Mouse (Mus musculus) stomach, postnatal 0 days (tissue): ENCODE data around the gene Plekho2. TPM values are rescaled to one million over a fixed set of nuclear protein-coding genes. Genes with fewer than 3 reads are reported as not detected.
A peak's percentile ranks its signal among the peaks of the same experiment; 100 is the strongest.

Experiments used
- ATAC-seq: fragments of 200-750 bp; cut with Nextera tagmentation; 2 replicates; pipeline ENCODE4 v1.8.0; 2017; ENCODE audit not compliant: low FRiP score, low TSS enrichment
- DNase-seq: peaks from one replicate; pipeline ENCODE4 v3.0.0-alpha.2; 2016; ENCODE audit warnings: low spot score
- H3K27ac ChIP-seq: fragments of 300-500 bp; sonication (generic); replicated peaks from 2 replicates; pipeline ENCODE4 v1.5.1; 2014; ENCODE audit warnings: mild to moderate bottlenecking, control low read depth
- H3K27me3 ChIP-seq: fragments of 300-500 bp; sonication (generic); 2 replicates; pipeline ENCODE4 v1.6.1; 2014; ENCODE audit warnings: low read length; ENCODE audit not compliant: control insufficient read depth, insufficient read depth
- H3K36me3 ChIP-seq: fragments of 300-500 bp; sonication (generic); 2 replicates; pipeline ENCODE4 v1.6.1; 2014; ENCODE audit warnings: low read length, mixed read lengths; ENCODE audit not compliant: control insufficient read depth, insufficient read depth
- H3K4me1 ChIP-seq: fragments of 300-500 bp; sonication (generic); replicated peaks from 2 replicates; pipeline ENCODE4 v1.6.1; 2014; ENCODE audit warnings: antibody characterized with exemption; ENCODE audit not compliant: control insufficient read depth, insufficient read depth
- H3K4me2 ChIP-seq: fragments of 300-500 bp; sonication (generic); replicated peaks from 2 replicates; pipeline ENCODE4 v1.6.1; 2014; ENCODE audit warnings: low read depth, mild to moderate bottlenecking, control low read depth, moderate library complexity
- H3K4me3 ChIP-seq: fragments of 300-500 bp; sonication (generic); 2 replicates; pipeline ENCODE4 v1.5.1; 2014; ENCODE audit warnings: low read depth, low read length, control low read depth
- H3K9ac ChIP-seq: fragments of 300-500 bp; sonication (generic); 2 replicates; pipeline ENCODE4 v1.6.1; 2014; ENCODE audit warnings: mild to moderate bottlenecking, low read length, control low read depth, mixed read lengths
- H3K9me3 ChIP-seq: fragments of 300-500 bp; sonication (generic); 2 replicates; pipeline ENCODE4 v1.6.1; 2016; ENCODE audit warnings: low read length; ENCODE audit not compliant: control insufficient read depth
- CTCF ChIP-seq: IDR thresholded peaks from 2 replicates; pipeline ENCODE4 v1.5.1; 2016; ENCODE audit warnings: antibody characterized with exemption, low read depth, mild to moderate bottlenecking, moderate library complexity
- EP300 ChIP-seq: optimal IDR thresholded peaks from 2 replicates; pipeline ENCODE3; 2016; ENCODE audit warnings: antibody characterized with exemption
- WGBS: fragments of 180-500 bp; shearing (Covaris S2); extraction: QIAGEN DNeasy Blood & Tissue Kit; methylation state at CpG from one replicate; pipeline ENCODE4 v1.1.7; 2014; 5-methylcytosine and 5-hydroxymethylcytosine counted together
- polyA plus RNA-seq: library from polyadenylated mRNA; unstranded; fragments of >200 nt; fragmentation: Nextera tagmentation; extraction: Ambion mirVana; gene quantifications from 2 replicates; pipeline ENCODE4 v1.2.1, GENCODE M21; 2015

Gene Plekho2
- polyA plus RNA-seq, 1 experiment from 2014 or later = 9.6 TPM

DNA sequence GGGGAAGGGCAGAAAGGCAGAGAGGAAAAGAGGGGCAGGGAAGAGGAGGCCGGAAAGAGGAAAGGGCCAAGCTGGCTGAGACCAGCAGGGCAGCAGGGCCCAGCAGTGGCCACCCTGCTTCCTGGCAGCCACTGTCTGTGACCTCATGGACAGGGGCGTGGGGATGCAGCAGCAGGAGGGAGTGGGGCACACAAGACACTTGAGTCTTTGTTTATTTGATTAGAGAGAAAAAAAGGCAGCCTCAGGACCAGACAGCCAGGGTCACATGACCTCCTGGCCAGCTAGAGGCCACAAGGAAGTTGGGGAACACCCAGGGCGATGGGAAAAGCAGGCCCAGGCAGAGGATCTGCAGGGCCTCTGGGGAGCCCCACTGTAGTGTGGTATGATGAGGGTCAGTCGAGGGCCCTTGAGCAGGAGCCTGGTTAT lies 17.7 kb downstream of the Plekho2 start:
- WGBS = 38% methylated on average over 4 of the region's 4 CpGs
- Histone ChIP-seq H3K4me1 (no peaks in the 10 kb centered on the region), H3K27me3 (no peaks in the 10 kb centered on the region), H3K4me3 (no peak overlapping the region), H3K36me3 (no peaks in the 10 kb centered on the region; the same call in 1 of the 2 replicates), H3K4me2 (no peak overlapping the region), H3K9ac (peak overlapping the region; percentile 8; the same call in 1 of the 2 replicates), H3K9me3 (no peaks in the 10 kb centered on the region), H3K27ac (peak overlapping the region; percentile 56)
- TF ChIP-seq CTCF (no peak), EP300 (no peak)
- DNase-seq (peak; percentile 33), ATAC-seq (peak; percentile 81)

DNA sequence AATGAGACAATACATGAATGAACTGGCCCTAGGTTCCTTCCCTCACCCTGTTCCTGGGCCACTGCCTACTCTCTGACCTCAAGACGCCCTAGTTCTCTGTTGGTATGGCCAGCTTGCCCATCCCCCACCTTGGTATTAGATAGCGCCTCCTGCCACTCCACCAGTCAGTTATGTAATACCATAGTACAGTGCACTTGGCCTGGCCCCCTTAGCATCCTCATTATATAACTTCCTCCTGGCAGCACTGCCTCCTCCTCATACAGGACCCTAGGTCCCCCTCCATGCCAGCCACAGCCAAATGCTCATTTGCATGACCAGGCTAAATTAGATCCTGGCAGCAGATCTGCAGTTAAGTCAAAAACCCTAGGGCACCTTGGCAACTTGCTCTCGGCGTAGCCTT lies 18.8 kb downstream of the Plekho2 start:
- Histone ChIP-seq H3K9ac (no peak overlapping the region), H3K27me3 (no peaks in the 10 kb centered on the region), H3K9me3 (no peaks in the 10 kb centered on the region), H3K4me1 (no peaks in the 10 kb centered on the region), H3K4me3 (no peak overlapping the region), H3K27ac (no peak overlapping the region), H3K4me2 (no peak overlapping the region), H3K36me3 (peaks cover 3% of the 10 kb centered on the region)
- 87% methylated on average over 4 of the region's 4 CpGs for WGBS
- ATAC-seq (no peak), DNase-seq (no peak)
- TF ChIP-seq EP300 (no peak), CTCF (no peak)

DNA sequence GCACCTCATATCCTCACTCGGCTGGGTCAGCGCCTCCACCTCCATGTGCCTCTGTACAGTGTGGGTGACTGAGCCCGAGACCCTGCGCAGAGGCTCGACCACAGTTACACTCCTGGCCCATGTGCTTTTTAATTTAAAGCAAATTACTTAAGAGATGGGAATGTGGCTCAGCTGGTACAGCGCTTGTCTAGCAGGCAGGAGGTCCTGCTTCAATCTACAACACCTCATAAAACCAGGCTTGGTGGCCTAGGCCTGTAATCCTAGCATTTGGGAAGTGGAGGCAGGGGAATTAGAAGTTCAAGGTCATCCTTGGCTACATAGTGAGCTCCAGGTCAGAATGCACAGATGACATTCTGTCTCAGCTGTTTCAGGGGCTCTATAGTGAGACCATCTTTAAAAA lies 21.0 kb downstream of the Plekho2 start:
- H3K27ac ChIP-seq = no peak overlapping the region
- H3K27me3 ChIP-seq = no peaks in the 10 kb centered on the region
- peaks cover 7% of the 10 kb centered on the region for H3K36me3 ChIP-seq
- no peak overlapping the region for H3K9ac ChIP-seq
- H3K4me3 ChIP-seq = no peak overlapping the region
- no peaks in the 10 kb centered on the region for H3K9me3 ChIP-seq
- WGBS = 93% methylated on average over 6 of the region's 6 CpGs
- ATAC-seq (no peak), DNase-seq (no peak)
- no peak for TF ChIP-seq CTCF
- TF ChIP-seq EP300 = no peak
- no peak overlapping the region for H3K4me2 ChIP-seq
- H3K4me1 ChIP-seq = 0 out of 2 replicates have a peak, but pooled peaks cover 3% of the 10 kb centered on the region

DNA sequence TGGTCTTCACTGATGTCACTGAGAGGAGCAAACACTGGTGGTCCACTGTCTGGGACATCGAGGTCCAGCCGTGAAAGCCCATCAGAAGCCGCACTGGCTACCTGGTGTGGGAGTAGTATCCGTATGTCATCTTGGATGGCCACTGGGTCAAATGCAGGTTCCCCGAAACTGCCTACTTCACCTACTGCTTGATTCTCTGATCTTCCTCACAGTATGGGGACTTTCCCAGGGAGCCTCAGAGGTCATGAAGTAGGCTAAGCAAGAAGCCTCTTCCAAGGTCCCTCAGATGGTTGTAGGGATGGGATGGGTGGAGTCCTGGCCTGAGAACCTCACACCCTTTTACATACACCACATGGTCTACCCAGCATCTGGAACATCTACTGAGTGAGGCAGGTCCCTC lies 22.9 kb downstream of the Plekho2 start:
- 97% methylated on average over 5 of the region's 5 CpGs for WGBS
- no peaks in the 10 kb centered on the region for H3K27me3 ChIP-seq
- H3K4me3 ChIP-seq = no peak overlapping the region
- H3K27ac ChIP-seq = no peak overlapping the region
- TF ChIP-seq CTCF = no peak
- no peak for TF ChIP-seq EP300
- no peak for ATAC-seq
- H3K9me3 ChIP-seq = no peaks in the 10 kb centered on the region
- DNase-seq = no peak
- H3K4me1 ChIP-seq = 0 out of 2 replicates have a peak, but pooled peaks cover 3% of the 10 kb centered on the region
- H3K36me3 ChIP-seq = peaks cover 7% of the 10 kb centered on the region
- no peak overlapping the region for H3K9ac ChIP-seq
- no peak overlapping the region for H3K4me2 ChIP-seq

DNA sequence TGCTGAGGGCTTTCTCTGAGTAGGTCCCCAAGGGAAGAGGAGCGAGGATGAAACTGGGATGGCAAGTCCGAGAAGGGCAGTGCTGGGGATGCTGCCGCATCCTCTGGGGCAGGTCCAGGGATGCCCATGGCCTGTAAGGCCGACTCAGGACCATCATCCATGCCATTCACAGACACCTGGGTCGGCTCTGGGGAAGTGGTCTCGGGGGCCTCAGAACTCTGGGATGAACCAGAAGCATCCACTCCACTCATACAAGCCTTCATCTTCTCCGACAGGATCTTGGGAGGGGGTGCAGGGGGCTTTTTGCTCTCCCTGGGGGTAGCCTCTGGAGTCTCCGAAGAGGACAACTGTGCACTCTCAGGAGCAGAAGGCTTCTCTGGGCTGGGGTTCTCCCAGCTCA lies 23.5 kb downstream of the Plekho2 start:
- 0 out of 2 replicates have a peak, but pooled peaks cover 3% of the 10 kb centered on the region for H3K4me1 ChIP-seq
- H3K36me3 ChIP-seq = peaks cover 7% of the 10 kb centered on the region
- WGBS = 91% methylated on average over 8 of the region's 8 CpGs

DNA sequence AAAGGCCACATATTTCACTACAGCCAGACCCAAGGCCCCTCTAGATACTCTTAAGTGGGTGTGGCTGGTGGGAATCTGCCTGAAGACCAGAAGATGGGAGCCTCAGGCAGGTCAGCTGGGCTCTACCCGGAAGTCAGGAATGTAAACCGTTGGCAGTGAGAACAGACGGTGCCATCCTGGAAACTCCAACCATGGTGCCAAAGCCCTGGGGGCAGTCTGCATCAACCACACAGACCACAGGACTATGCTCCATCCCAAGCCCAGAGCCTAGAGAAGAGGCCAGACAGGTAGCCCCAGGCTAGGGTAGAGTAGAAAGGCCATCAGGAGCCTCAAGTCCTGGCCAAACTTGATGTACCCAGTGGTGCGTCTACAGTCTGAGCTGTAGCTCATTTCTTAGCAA lies 24.2 kb downstream of the Plekho2 start:
- TF ChIP-seq EP300 (no peak), CTCF (no peak)
- WGBS = 68% methylated on average over 4 of the region's 4 CpGs
- Histone ChIP-seq H3K4me3 (no peak overlapping the region), H3K9ac (peak overlapping the region; percentile 1; the same call in 1 of the 2 replicates), H3K4me1 (0 out of 2 replicates have a peak, but pooled peaks cover 7% of the 10 kb centered on the region), H3K9me3 (no peaks in the 10 kb centered on the region), H3K27ac (peak overlapping the region; percentile 37), H3K27me3 (no peaks in the 10 kb centered on the region), H3K36me3 (peaks cover 7% of the 10 kb centered on the region), H3K4me2 (no peak overlapping the region)
- DNase-seq (no peak), ATAC-seq (no peak)

More for the DNA sequence above, 23.5 kb downstream of the Plekho2 start:
- Histone ChIP-seq H3K4me3 (no peak overlapping the region), H3K27ac (no peak overlapping the region), H3K9ac (no peak overlapping the region), H3K9me3 (no peaks in the 10 kb centered on the region), H3K4me2 (no peak overlapping the region), H3K27me3 (no peaks in the 10 kb centered on the region)
- no peak for TF ChIP-seq EP300
- TF ChIP-seq CTCF = no peak
- no peak for DNase-seq
- ATAC-seq = no peak
